Mouse (Mus musculus): ENCODE data around the gene Nufip2.
"Not testable (repeated sequence)": the region's sequence is repeated elsewhere in the genome, so short reads cannot be mapped to it uniquely, and the experiment has no call there.

Nufip2 gene

GRCm38 (mm10) chr11:77685383-77686265 is at the start of gene Nufip2:
Nufip2 (plus strand) TSS chr11:77686155.
- peak; percentile 99 for DNase-seq (ENCODE audit: low read depth)

GRCm38 (mm10) chr11:77641390-77641789 is 44.6 kb upstream of the Nufip2 start:
- no peak for DNase-seq (ENCODE audit: low read depth)

- DNase-seq (ENCODE audit: low read depth), result no peak
Measured at GRCm38 (mm10) chr11:77645481-77645880, 40.5 kb upstream of the Nufip2 start.

GRCm38 (mm10) chr11:77648878-77649277 is 37.1 kb upstream of the Nufip2 start:
- DNase-seq (ENCODE audit: low read depth), result no peak

GRCm38 (mm10) chr11:77652484-77652883 is 33.5 kb upstream of the Nufip2 start:
- no peak for DNase-seq (ENCODE audit: low read depth)

GRCm38 (mm10) chr11:77653406-77654190 is 32.4 kb upstream of the Nufip2 start:
- DNase-seq (ENCODE audit: low read depth), result not testable (repeated sequence)

- no peak for DNase-seq (ENCODE audit: low read depth)
Measured at GRCm38 (mm10) chr11:77659986-77660385, 26.0 kb upstream of the Nufip2 start.

GRCm38 (mm10) chr11:77663639-77664038 is 22.3 kb upstream of the Nufip2 start:
- DNase-seq (ENCODE audit: low read depth), result no peak

- DNase-seq (ENCODE audit: low read depth), result peak; percentile 33
Measured at GRCm38 (mm10) chr11:77664046-77664445, 21.9 kb upstream of the Nufip2 start.

GRCm38 (mm10) chr11:77665384-77665783 is 20.6 kb upstream of the Nufip2 start:
- DNase-seq (ENCODE audit: low read depth), result not testable (repeated sequence)

GRCm38 (mm10) chr11:77666766-77667165 is 19.2 kb upstream of the Nufip2 start:
- peak; percentile 36 for DNase-seq (ENCODE audit: low read depth)

GRCm38 (mm10) chr11:77672746-77673145 is 13.2 kb upstream of the Nufip2 start:
- DNase-seq (ENCODE audit: low read depth), result no peak

- DNase-seq (ENCODE audit: low read depth), result peak; percentile 57
Measured at GRCm38 (mm10) chr11:77673428-77673991, 12.4 kb upstream of the Nufip2 start.

- DNase-seq (ENCODE audit: low read depth), result no peak
Measured at GRCm38 (mm10) chr11:77680018-77680417, 5.9 kb upstream of the Nufip2 start.

- DNase-seq (ENCODE audit: low read depth), result no peak
Measured at GRCm38 (mm10) chr11:77684896-77685295, 1.1 kb upstream of the Nufip2 start.

- DNase-seq (ENCODE audit: low read depth), result no peak
Measured at GRCm38 (mm10) chr11:77686346-77686840, 438 bp downstream of the Nufip2 start.

- peak; percentile 71 for DNase-seq (ENCODE audit: low read depth)
Measured at GRCm38 (mm10) chr11:77686841-77687540, 1.0 kb downstream of the Nufip2 start.

- DNase-seq (ENCODE audit: low read depth), result peak; percentile 81
Measured at GRCm38 (mm10) chr11:77687541-77688131, 1.7 kb downstream of the Nufip2 start.

- no peak for DNase-seq (ENCODE audit: low read depth)
Measured at GRCm38 (mm10) chr11:77693026-77693425, 7.1 kb downstream of the Nufip2 start.

- no peak for DNase-seq (ENCODE audit: low read depth)
Measured at GRCm38 (mm10) chr11:77697232-77697631, 11.3 kb downstream of the Nufip2 start.

GRCm38 (mm10) chr11:77705920-77706319 is 20.0 kb downstream of the Nufip2 start:
- peak; percentile 64 for DNase-seq (ENCODE audit: low read depth)
